In genomic region chr7:79732622-79733021, GRCm38 (mm10) we compare ENCODE assay signal across 20 mouse cellular contexts. TPM values are rescaled to one million over a fixed set of nuclear protein-coding genes. Genes with fewer than 3 reads are reported as not detected.
DNase-seq lines count a peak whose midpoint lies in the region; ATAC-seq and TF ChIP-seq lines count a peak whose summit lies in the region.
"Had no signal": no experiment of that assay in that cellular context is flagged by ENCODE, and none has a peak within 500 bp of the region (broad histone marks: within the 10 kb centered on the region; RNA-seq: fewer than 3 reads in every experiment).

TSS of gene Plin1 (minus strand) at chr7:79732903.

- no peak for TF ChIP-seq POLR2A in kidney, adult 2 months (IDR thresholded peaks at IDR 0.05; ENCODE audit: low read depth, low read length)

- no peak within 1 kb of the TSS for H3K27ac ChIP-seq in kidney, adult 2 months (ENCODE audit: insufficient read depth, low read depth, low read length)
- no peak within 1 kb of the TSS for H3K27ac ChIP-seq in lung, postnatal 0 days (ENCODE audit: low read length)
- no peak within 1 kb of the TSS for H3K27ac ChIP-seq in intestine, embryonic 16.5 days (ENCODE audit: low read length)
- H3K27ac ChIP-seq: embryonic facial prominence, embryonic 10.5 days; gastrocnemius, adult 2 months; heart, embryonic 13.5 days; hindbrain, embryonic 12.5 days; intestine, embryonic 15.5 days; limb, embryonic 10.5 days; liver, embryonic 14.5 days; neural tube, embryonic 13.5 days had no signal

- no peak for DNase-seq in kidney, adult 2 months
- no peak for DNase-seq in kidney, postnatal 36 days
- peak in 1 of 2 experiments; percentile 58 for DNase-seq in adrenal gland, postnatal 36 days
- DNase-seq in lung, postnatal 0 days (ENCODE audit: low spot score): peak; percentile 45
- no peak for DNase-seq in thymus, postnatal 36 days
- no peak for DNase-seq in ovary, adult 18-20 months (ENCODE audit: low spot score)
- DNase-seq: cerebellum, postnatal 25 days; gastrocnemius, adult 2 months; kidney, postnatal 25 days; layer of hippocampus, postnatal 36 days had no signal

- no peak for TF ChIP-seq CTCF in kidney, adult 2 months (conservative IDR thresholded peaks at IDR 0.05; ENCODE audit: insufficient read depth, insufficient read length, low read depth, low read length)
- TF ChIP-seq CTCF in lung, postnatal 0 days (IDR thresholded peaks at IDR 0.05): no peak

- peaks cover 13% of the 10 kb centered on the region; the same call in 1 of the 2 replicates for H3K4me1 ChIP-seq in kidney, adult 2 months (ENCODE audit: control insufficient read depth, insufficient read depth, low read length)
- H3K4me1 ChIP-seq in lung, postnatal 0 days (ENCODE audit: insufficient read depth, low read depth, low read length): no peaks in the 10 kb centered on the region
- peaks cover 9% of the 10 kb centered on the region; the same call in 1 of the 2 replicates for H3K4me1 ChIP-seq in intestine, embryonic 16.5 days (ENCODE audit: control insufficient read depth, insufficient read depth, low read length)
- H3K4me1 ChIP-seq: heart, embryonic 13.5 days; hindbrain, embryonic 12.5 days; neural tube, embryonic 13.5 days had no signal

- no peaks in the 10 kb centered on the region for H3K9me3 ChIP-seq in lung, postnatal 0 days (ENCODE audit: low read length)
- no peaks in the 10 kb centered on the region for H3K9me3 ChIP-seq in intestine, embryonic 16.5 days (ENCODE audit: control insufficient read depth, low read length)
- H3K9me3 ChIP-seq: embryonic facial prominence, embryonic 10.5 days; heart, embryonic 13.5 days; hindbrain, embryonic 12.5 days; intestine, embryonic 15.5 days; limb, embryonic 10.5 days; neural tube, embryonic 13.5 days had no signal

- H3K4me3 ChIP-seq in kidney, adult 2 months (ENCODE audit: insufficient read depth, low read depth, low read length): no peak within 1 kb of the TSS
- no peak within 1 kb of the TSS for H3K4me3 ChIP-seq in lung, postnatal 0 days (ENCODE audit: low read depth, low read length)
- H3K4me3 ChIP-seq in intestine, embryonic 16.5 days (ENCODE audit: low read length): no peak within 1 kb of the TSS
- H3K4me3 ChIP-seq: embryonic facial prominence, embryonic 10.5 days; erythroblast, embryonic 14.5 days; gastrocnemius, adult 2 months; heart, embryonic 13.5 days; hindbrain, embryonic 12.5 days; intestine, embryonic 15.5 days; limb, embryonic 10.5 days; neural tube, embryonic 13.5 days had no signal

- 68% methylated on average over 4 of the region's 4 CpGs for whole genome bisulfite sequencing in kidney, adult 2 months
- 43% methylated on average over 4 of the region's 4 CpGs for WGBS in lung, postnatal 0 days
- WGBS in intestine, embryonic 16.5 days: 66% methylated on average over 4 of the region's 4 CpGs

- 0 out of 2 replicates have a peak, but pooled peaks have one; percentile 31 for ATAC-seq in lung, postnatal 0 days
- ATAC-seq in intestine, embryonic 16.5 days: no peak
- ATAC-seq: forebrain, embryonic 16.5 days; intestine, embryonic 15.5 days had no signal

- H3K36me3 ChIP-seq in kidney, adult 2 months (ENCODE audit: control insufficient read depth, insufficient read depth, low read length): no peaks in the 10 kb centered on the region
- no peaks in the 10 kb centered on the region for H3K36me3 ChIP-seq in lung, postnatal 0 days (ENCODE audit: insufficient read depth, low read length)
- H3K36me3 ChIP-seq in intestine, embryonic 16.5 days (ENCODE audit: control insufficient read depth, insufficient read depth, low read length): no peaks in the 10 kb centered on the region

- no peak for TF ChIP-seq EP300 in lung, postnatal 0 days (IDR thresholded peaks at IDR 0.05)

- H3K27me3 ChIP-seq in kidney, adult 2 months (replicated peaks; ENCODE audit: control insufficient read depth, insufficient read depth, low read length): no peaks in the 10 kb centered on the region
- no peaks in the 10 kb centered on the region; the same call in 1 of the 2 replicates for H3K27me3 ChIP-seq in lung, postnatal 0 days (replicated peaks; ENCODE audit: insufficient read depth, low read length)
- H3K27me3 ChIP-seq in intestine, embryonic 16.5 days (replicated peaks; ENCODE audit: control insufficient read depth, insufficient read depth, low read length): peaks cover 2% of the 10 kb centered on the region; the same call in 1 of the 2 replicates
- H3K27me3 ChIP-seq: intestine, embryonic 15.5 days; neural tube, embryonic 13.5 days had no signal

- no peak within 1 kb of the TSS for H3K9ac ChIP-seq in lung, postnatal 0 days (replicated peaks; ENCODE audit: low read depth)
- no peak within 1 kb of the TSS for H3K9ac ChIP-seq in intestine, embryonic 16.5 days (ENCODE audit: low read depth, low read length)
- H3K9ac ChIP-seq: heart, embryonic 13.5 days; hindbrain, embryonic 12.5 days; intestine, embryonic 15.5 days; liver, embryonic 14.5 days; neural tube, embryonic 13.5 days had no signal

- H3K4me2 ChIP-seq in lung, postnatal 0 days (replicated peaks; ENCODE audit: low read depth, low read length): no peak within 1 kb of the TSS
- no peak within 1 kb of the TSS for H3K4me2 ChIP-seq in intestine, embryonic 16.5 days (ENCODE audit: low read depth, low read length)
- H3K4me2 ChIP-seq: heart, embryonic 13.5 days; hindbrain, embryonic 12.5 days; intestine, embryonic 15.5 days; neural tube, embryonic 13.5 days had no signal

RNA-seq across cellular contexts. Expression of gene Plin1, which starts in this region (rescaled TPM):
- polyA plus RNA-seq in kidney, adult 2 months (2012; rRNA removed): 58.4 and 72.2 TPM in 2 replicates
- 100 to 1,000 TPM; 500 to 527 TPM for total RNA-seq in adrenal gland, postnatal 36 days (2021)
- 0.45 and 0.60 TPM in 2 replicates for polyA plus RNA-seq in lung, postnatal 0 days (2015; fragmentation: Nextera tagmentation; extraction: Ambion mirVana)
- not detected in 2 replicates for polyA plus RNA-seq in intestine, embryonic 16.5 days (2015; fragmentation: Nextera tagmentation; extraction: Ambion mirVana)
- polyA plus RNA-seq: erythroblast, embryonic 14.5 days; forebrain, embryonic 16.5 days; heart, embryonic 13.5 days; hindbrain, embryonic 12.5 days; intestine, embryonic 15.5 days; limb, embryonic 10.5 days; liver, embryonic 14.5 days; neural tube, embryonic 13.5 days had no signal

Comparison
In these comparisons a context has a peak if more than half of its experiments do, and no peak if none do; other contexts are left out.
1. RNA of gene Plin1 (polyA plus RNA-seq): 58.4 to 72.2 TPM in kidney, adult 2 months; 0.45 to 0.60 TPM in lung, postnatal 0 days and not detected in intestine, embryonic 16.5 days; every median in the first group is over 10 times any median in the second.
2. Peak in DNase-seq and ATAC-seq in lung, postnatal 0 days; RNA of the gene not detected or under 1 TPM.